Mouse (Mus musculus): Measurements from ENCODE around the gene Habp4. TPM values are rescaled to one million over a fixed set of nuclear protein-coding genes. Genes with fewer than 3 reads are reported as not detected.

The Habp4 gene
- polyA plus RNA-seq, 1 experiment from 2014 or later: 24.8 TPM

Other genes starting within 250 kb of the Habp4 start
- not detected in 2 replicates for gene Hsd17b3, start 72.6 kb upstream of the Habp4 start, polyA plus RNA-seq (2015; fragmentation: Nextera tagmentation; extraction: Ambion mirVana)
- gene Slc35d2, start 32.5 kb upstream of the Habp4 start, polyA plus RNA-seq (2015; fragmentation: Nextera tagmentation; extraction: Ambion mirVana): 4.3 and 6.4 TPM in 2 replicates
- 18.0 and 18.8 TPM in 2 replicates for gene Zfp367, start 8.6 kb upstream of the Habp4 start, polyA plus RNA-seq (2015; fragmentation: Nextera tagmentation; extraction: Ambion mirVana)
- gene Cdc14b, start 113.5 kb downstream of the Habp4 start, polyA plus RNA-seq (2015; fragmentation: Nextera tagmentation; extraction: Ambion mirVana): 14.4 and 15.2 TPM in 2 replicates
- 41.0 and 45.8 TPM in 2 replicates for gene Aaed1, start 150.9 kb downstream of the Habp4 start, polyA plus RNA-seq (2015; fragmentation: Nextera tagmentation; extraction: Ambion mirVana)
- 193 and 195 TPM in 2 replicates for gene Ctsl, start 209.1 kb downstream of the Habp4 start, polyA plus RNA-seq (2015; fragmentation: Nextera tagmentation; extraction: Ambion mirVana)

Data from embryonic facial prominence, embryonic 15.5 days (tissue).